Mouse (Mus musculus): ENCODE data around the gene Pten. TPM values are rescaled to one million over a fixed set of nuclear protein-coding genes. Genes with fewer than 3 reads are reported as not detected.
A peak's percentile ranks its signal among the peaks of the same experiment; 100 is the strongest.
"Not testable (repeated sequence)": the region's sequence is repeated elsewhere in the genome, so short reads cannot be mapped to it uniquely, and the experiment has no call there.

Gene Pten
- total RNA-seq, 2 experiments from 2014 or later, result 52.7 to 60.3 TPM

DNA sequence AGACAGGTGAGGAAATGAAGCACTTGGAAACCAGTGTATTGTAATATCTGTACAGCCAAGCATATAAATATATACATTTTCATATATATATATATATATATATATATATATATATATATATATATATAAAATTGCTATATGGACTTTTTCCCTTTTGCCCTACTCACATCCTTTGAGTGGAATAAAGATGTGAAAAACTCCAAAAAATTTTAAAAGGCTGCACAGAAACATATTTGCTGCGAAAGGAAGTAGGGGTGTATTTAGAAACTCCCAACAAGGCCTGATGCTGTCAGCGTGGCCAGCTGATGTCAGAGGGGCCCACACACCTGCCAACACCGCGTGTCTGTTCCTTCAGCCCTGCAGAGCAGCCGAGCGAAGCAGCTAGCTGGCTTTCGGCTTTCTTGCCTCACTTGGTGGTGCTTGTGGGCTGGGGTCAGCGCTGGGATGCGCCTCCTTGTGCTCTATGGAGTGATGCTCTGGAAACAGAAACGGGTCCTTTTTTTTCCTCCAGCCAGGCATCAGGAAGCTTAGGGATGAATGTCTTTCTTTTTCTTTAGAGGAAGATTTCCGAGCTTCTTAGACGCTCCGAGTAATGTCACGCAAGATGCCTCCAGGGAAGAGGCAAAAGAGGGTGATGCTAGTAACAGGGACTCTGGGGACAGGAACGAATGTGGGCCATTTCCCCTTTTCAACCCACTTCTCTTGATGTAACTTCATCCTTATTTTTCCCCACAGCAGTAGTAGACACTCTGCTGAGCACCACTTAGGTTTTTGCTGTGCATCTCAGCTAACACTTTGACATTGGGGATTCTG is 2.9 kb upstream of the Pten start:
- intact Hi-C loops (cut with DNase I), result loop anchor here (2.0 kb wide), 1 partner anchor 40 kb away; no protein-coding TSS in a partner anchor
- DNase-seq, result peak in 1 of 2 experiments; percentile 8

DNA sequence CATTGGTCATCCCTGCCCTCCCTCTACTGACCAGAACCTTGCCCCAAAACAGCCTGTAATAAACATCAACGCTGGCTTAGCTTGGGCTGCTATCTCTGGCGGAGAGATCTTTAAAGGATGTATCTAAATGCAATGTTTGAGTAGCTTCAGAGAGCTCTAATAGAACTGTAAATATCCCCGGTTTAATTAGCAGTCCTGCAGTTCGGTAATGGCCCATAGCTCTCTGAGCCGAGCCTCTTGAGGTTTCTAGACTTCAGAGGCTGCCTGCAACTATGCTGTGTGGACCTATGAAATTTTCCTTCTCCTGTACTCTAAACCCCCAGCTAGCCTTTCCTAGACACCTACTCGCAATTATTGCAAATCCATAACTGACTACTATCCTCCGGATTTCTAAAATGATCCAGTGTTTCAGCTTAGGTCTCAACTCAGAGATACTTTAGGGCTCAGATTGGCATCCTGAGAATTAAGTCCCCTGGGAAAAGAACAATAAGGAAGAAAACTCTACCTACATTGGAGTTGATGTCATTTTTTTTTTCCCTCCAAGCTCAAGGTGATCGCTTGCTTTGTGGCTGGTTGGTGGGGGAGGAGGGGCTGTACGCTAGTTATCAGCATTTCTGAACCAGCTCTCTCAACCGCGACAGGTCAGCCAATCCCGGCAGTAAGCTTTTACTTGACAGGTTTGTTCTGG is 2.0 kb upstream of the Pten start:
- DNase-seq, result peak in 1 of 2 experiments; percentile 18
- intact Hi-C loops (cut with DNase I), result loop anchor here (1.0 to 5.0 kb wide), 4 partner anchors 40 to 357 kb away; no protein-coding TSS in a partner anchor

DNA sequence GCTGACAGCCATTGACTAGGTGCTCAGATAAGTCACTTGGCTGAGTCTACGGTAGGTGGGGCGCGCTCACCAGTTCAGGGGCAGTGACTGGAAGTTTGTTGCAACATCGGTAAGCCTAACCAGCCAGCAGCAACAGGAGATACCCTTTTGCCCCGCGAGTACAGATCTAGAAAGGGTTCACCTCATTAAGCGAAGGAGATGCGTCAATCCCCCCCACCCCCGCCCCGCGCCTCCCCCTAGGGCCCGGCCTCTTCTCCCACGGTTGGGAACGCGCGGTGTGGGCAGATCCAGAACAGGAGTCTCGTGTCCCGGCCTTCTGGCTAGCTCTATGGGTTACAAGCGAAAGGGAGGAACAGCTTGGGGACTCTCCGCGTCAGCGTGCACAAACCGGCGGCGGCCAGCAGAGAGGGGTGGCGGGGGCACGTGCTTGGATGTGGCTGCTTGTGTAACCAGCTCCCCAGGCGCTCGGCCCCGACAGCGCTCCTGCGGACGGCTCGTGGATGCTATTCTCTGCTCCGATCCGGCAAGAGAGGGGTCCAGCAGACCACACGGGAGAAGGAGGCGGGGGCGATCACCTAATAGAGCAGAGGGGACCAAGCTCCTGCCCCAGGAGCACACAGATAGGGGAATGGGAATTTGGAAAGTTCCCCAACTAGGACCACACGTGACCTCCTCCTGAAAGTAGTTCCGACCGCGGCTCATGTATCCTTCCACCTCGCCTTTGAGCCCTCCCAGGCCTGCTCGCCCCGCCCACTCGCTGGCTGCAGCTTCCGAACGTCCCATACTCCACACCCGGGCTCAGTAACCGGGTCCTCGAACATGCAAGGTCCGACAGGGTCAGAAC is 1.3 kb upstream of the Pten start:
- DNase-seq, result peak; percentile 98 to 99
- intact Hi-C loops (cut with DNase I), result loop anchor here (1.0 to 5.0 kb wide), 5 partner anchors 41 to 356 kb away; no protein-coding TSS in a partner anchor

DNA sequence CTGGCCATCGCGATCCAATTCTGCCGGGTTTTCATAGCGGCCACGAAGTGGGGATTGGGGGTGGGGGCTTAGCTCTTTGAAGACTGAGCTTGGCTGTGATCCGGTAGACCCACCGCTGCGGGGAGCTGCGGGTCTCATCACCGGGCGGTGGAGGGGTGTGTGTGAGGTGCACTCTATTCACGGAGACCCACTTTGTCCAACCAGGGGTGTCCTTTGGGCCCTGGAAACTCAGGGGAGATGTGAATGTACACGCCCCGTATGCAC is 729 bp upstream of the Pten start:
- intact Hi-C loops (cut with DNase I), result loop anchor here (2.0 to 5.0 kb wide), 3 partner anchors 131 to 356 kb away; no protein-coding TSS in a partner anchor
- no peak for DNase-seq

- intact Hi-C loops (cut with DNase I), result loop anchor here (2.0 to 5.0 kb wide), 3 partner anchors 129 to 354 kb away; no protein-coding TSS in a partner anchor
- DNase-seq, result peak; percentile 70 to 74
These were observed 815 bp downstream of the Pten start for GRCm38 (mm10) chr19:32757831-32758792.

DNA sequence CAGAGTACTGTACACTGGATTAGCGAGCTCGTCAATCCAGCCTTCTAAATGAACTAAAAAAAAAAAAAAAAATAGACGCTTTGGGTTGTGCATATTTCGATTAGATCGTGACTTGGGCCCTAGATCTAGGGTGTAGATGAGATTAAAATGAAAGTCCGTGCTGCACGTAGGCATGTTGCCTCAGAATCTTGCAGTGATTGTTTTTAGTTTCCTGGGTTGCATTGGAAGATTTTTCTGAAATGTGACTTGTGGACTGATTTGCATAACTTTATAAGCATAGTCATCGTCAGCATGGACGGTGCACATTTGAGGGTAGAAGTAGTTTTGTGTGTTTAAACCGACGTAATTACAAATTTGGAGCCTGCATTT is 1.5 kb downstream of the Pten start:
- DNase-seq, result no peak
- intact Hi-C loops (cut with DNase I), result loop anchor here (5.0 kb wide), 2 partner anchors 129 to 354 kb away; no protein-coding TSS in a partner anchor

DNA sequence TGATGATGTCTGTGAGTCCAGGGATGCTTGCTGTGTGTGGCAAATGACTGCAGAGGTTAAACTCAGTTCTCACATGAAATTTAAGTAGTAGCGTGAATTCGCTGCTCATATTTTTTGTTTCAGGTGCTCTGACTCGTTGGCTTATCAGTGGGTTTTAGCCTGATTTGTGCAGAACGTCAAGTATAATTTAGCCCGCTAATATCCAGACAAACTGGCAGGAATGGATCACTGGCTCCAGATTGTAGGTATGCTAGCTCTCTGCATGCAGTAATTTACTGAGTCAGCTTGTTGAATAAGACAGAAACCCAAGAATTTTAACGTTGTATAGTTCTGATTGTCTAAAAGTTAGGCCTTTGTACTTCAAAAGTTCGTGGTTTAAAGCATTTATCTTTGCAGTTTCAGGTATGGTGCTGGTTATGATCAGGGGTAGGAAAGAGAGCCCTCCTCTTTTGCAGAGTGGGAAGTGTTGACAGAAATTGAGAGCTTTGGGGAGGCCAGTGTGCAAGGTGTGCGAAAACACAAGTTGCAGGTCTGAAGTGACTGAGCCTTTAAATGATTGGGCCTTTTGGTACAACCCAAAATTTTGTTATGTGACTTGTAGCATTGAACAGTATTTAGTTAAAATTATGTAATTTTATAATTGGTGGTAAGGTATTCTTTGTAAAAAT is 2.2 kb downstream of the Pten start:
- intact Hi-C loops (cut with DNase I), result loop anchor here (5.0 kb wide), 2 partner anchors 128 to 353 kb away; no protein-coding TSS in a partner anchor
- no peak for DNase-seq

DNA sequence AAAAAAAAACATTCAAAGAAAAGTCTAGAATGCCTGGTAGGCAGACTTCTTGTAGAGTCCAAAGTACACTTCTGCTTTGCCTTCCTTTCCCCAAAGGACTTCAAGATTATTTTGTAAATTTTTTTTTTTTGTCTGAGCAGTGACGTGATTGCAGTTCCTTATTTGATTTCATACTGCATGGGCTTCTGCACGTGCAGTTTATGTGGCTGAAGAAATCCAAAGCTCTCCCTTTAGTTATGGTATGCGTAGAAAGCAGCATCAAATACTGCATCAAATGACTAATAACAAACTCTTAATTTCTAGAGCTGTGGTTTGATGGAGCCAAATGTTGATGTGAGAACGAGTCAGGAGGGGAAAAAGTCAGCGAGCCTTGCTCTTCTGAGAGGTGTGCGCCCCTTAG is 3.2 kb downstream of the Pten start:
- intact Hi-C loops (cut with DNase I), result no loop called here
- DNase-seq, result no peak

DNA sequence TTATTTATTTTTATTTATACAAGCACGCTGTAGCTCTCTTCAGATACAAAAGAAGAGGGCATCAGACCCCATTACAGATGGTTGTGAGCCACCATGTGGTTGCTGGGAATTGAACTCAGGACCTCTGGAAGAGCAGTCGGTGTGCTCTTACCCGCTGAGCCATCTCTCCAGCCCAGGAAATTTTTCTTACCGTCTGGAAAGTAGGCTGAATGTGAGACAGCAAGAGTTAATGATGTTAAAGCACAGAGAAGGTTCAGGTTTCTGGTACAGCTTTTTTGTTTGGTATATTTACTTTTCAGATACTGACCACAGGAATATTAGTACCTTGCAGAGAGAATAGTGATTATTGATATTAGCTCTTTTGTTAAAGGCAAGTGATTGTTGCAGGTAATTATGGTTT is 3.9 kb downstream of the Pten start:
- DNase-seq, result no peak
- intact Hi-C loops (cut with DNase I), result no loop called here

DNA sequence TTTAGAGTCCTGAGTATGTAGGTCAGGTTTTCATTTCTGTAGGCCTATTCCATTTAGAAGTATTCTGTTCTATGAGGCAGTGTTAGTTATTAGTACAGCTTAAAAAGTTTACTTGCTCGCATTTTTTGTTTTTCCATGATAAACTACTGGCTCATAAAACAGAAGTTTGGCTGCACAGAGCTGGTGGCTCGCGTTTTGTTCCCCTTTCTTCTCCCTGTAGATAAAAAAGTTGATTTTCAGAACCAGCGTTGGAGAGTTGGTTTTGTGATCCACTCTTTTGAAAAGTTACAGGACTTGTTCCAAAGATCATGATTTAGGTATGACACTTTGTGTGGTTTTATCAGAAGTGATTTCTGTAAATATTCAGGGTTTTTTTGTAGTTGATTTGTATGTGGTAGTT is 5.2 kb downstream of the Pten start:
- DNase-seq, result no peak
- intact Hi-C loops (cut with DNase I), result no loop called here

DNA sequence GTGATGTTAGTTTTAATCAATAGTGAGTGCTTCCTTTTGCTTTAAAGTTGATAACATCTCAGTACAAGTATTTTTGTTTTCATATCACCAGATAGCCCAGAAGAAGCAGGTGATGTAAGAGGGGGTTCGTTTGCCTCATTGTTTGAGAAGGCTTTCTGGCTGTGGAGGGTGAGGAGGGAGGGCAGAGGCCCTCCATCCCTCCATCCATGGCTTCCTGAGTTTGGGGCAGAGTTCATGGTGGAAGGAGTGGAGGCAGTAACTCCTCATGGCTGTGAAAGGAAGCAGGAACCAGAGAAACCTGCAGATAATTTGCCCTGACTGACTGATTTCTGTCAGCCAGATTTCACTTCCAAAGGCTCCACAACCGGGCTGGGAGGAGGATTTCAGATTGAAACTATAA is 21.1 kb downstream of the Pten start:
- no peak for DNase-seq
- intact Hi-C loops (cut with DNase I), result no loop called here

- DNase-seq, result no peak
- intact Hi-C loops (cut with DNase I), result no loop called here
These were observed 21.8 kb downstream of the Pten start for GRCm38 (mm10) chr19:32779131-32779530.

- no peak for DNase-seq
- intact Hi-C loops (cut with DNase I), result no loop called here
These were observed 24.2 kb downstream of the Pten start for GRCm38 (mm10) chr19:32781305-32782071.

- peak in 1 of 2 experiments; percentile 16 for DNase-seq
- intact Hi-C loops (cut with DNase I), result not testable (repeated sequence)
These were observed 30.1 kb downstream of the Pten start for GRCm38 (mm10) chr19:32787388-32787787.

- intact Hi-C loops (cut with DNase I); DNase-seq: not testable (repeated sequence)
These were observed 30.7 kb downstream of the Pten start for GRCm38 (mm10) chr19:32788016-32788415.

DNA sequence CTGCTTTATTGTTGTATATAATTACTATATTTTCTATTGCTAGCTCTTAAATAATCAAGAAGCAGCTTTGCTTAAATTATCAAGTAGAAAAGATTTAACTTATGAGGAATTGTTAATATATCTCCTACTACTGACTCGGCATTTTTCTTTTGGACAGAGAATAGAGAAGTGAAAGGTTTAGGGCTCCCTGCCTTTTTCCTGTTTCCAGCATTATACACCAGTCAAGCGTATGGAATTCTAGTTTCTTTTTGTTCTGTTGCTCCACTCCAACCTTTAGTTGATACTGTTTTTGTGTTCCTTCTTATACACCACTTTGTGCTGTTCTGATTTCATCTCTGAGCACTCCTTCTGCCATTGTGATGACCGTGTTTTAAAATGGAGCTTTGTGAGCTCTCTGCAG is 32.2 kb downstream of the Pten start:
- DNase-seq, result no peak
- intact Hi-C loops (cut with DNase I), result no loop called here

GRCm38 (mm10) chr19:32792610-32793009 is 35.3 kb downstream of the Pten start:
- peak; percentile 73 to 78 for DNase-seq
- intact Hi-C loops (cut with DNase I), result no loop called here

DNA sequence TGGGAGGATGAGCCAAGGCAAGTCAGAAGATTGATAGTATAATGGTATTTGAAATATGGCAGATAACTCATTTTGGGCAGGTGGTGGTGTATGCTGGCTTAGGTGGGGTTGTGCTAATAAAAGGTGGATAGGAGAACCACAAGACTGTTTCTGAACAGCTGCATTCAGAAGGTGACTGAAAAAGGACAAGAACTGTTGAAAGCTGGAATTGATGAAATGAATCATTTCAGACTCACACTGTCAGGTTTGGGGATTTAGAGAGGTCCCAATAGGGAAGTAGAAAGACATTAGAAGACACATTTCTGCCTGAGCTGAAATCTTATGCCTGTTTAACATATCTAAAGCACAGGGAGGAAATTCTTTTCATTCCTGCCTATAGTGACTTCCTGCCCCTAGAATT is 36.6 kb downstream of the Pten start:
- DNase-seq, result no peak
- intact Hi-C loops (cut with DNase I), result no loop called here

GRCm38 (mm10) chr19:32800557-32800956 is 43.3 kb downstream of the Pten start:
- intact Hi-C loops (cut with DNase I), result no loop called here
- DNase-seq, result no peak

Measured in heart, postnatal 10 days (tissue).